Mouse (Mus musculus): ENCODE results near the gene Rps25.

- TF ChIP-seq POLR2A (IDR thresholded peaks at IDR 0.05; ENCODE audit: insufficient read length, low read depth), result peak; percentile 76
- peak; percentile 86 for TF ChIP-seq POLR2AphosphoS2 (IDR thresholded peaks at IDR 0.05; ENCODE audit: insufficient read length, low read depth)
- no peak for TF ChIP-seq MAX (IDR thresholded peaks at IDR 0.05; ENCODE audit: low read depth)
- no peak for TF ChIP-seq USF1 (IDR thresholded peaks at IDR 0.05; ENCODE audit: low read depth)
- TF ChIP-seq TCF12 (IDR thresholded peaks at IDR 0.05; ENCODE audit: insufficient read depth, poor library complexity, severe bottlenecking), result no peak
- no peak for TF ChIP-seq E2F4 (IDR thresholded peaks at IDR 0.05; ENCODE audit: insufficient read depth)
- peak; percentile 23 for TF ChIP-seq SRF (IDR thresholded peaks at IDR 0.05; ENCODE audit: control insufficient read depth, insufficient read length, low read depth)
Observed at GRCm38 (mm10) chr9:44379054-44379834, 27.7 kb upstream of the Rps25 start, which contains the start of gene Hyou1.
